Mouse (Mus musculus): ENCODE measurements around the gene Folr2.

Gene Folr2

GRCm38 (mm10) chr7:101866491-101867265, 9.7 kb upstream of the Folr2 start:
- no peak for DNase-seq (ENCODE audit: extremely low read depth, low read depth, low spot score)

GRCm38 (mm10) chr7:101863415-101863814, 6.4 kb upstream of the Folr2 start, which contains the start of gene Anapc15:
TSS of gene Anapc15 (plus strand) at chr7:101863715.
- peak; percentile 45 for DNase-seq (ENCODE audit: extremely low read depth, low read depth, low spot score)

- no peak for DNase-seq (ENCODE audit: extremely low read depth, low read depth, low spot score)
Measured at GRCm38 (mm10) chr7:101862291-101862690, 5.3 kb upstream of the Folr2 start.

- DNase-seq (ENCODE audit: extremely low read depth, low read depth, low spot score): no peak
Measured at GRCm38 (mm10) chr7:101860978-101861377, 4.0 kb upstream of the Folr2 start.

GRCm38 (mm10) chr7:101858362-101858761, 1.4 kb upstream of the Folr2 start:
- no peak for DNase-seq (ENCODE audit: extremely low read depth, low read depth, low spot score)

- no peak for DNase-seq (ENCODE audit: extremely low read depth, low read depth, low spot score)
Measured at GRCm38 (mm10) chr7:101853816-101854215, 3.2 kb downstream of the Folr2 start.

GRCm38 (mm10) chr7:101852846-101853245, 4.1 kb downstream of the Folr2 start:
- no peak for DNase-seq (ENCODE audit: extremely low read depth, low read depth, low spot score)

GRCm38 (mm10) chr7:101851689-101852088, 5.3 kb downstream of the Folr2 start:
- no peak for DNase-seq (ENCODE audit: extremely low read depth, low read depth, low spot score)

- no peak for DNase-seq (ENCODE audit: extremely low read depth, low read depth, low spot score)
Measured at GRCm38 (mm10) chr7:101847934-101848333, 9.1 kb downstream of the Folr2 start.

GRCm38 (mm10) chr7:101844186-101844585, 12.8 kb downstream of the Folr2 start:
- DNase-seq (ENCODE audit: extremely low read depth, low read depth, low spot score): no peak

GRCm38 (mm10) chr7:101837606-101838471, 19.2 kb downstream of the Folr2 start, which contains the start of gene Inppl1:
TSS of gene Inppl1 (minus strand) at chr7:101838229.
- peak; percentile 36 for DNase-seq (ENCODE audit: extremely low read depth, low read depth, low spot score)

- DNase-seq (ENCODE audit: extremely low read depth, low read depth, low spot score): no peak
Measured at GRCm38 (mm10) chr7:101837154-101837605, 19.8 kb downstream of the Folr2 start.

- no peak for DNase-seq (ENCODE audit: extremely low read depth, low read depth, low spot score)
Measured at GRCm38 (mm10) chr7:101836271-101837153, 20.5 kb downstream of the Folr2 start.

- no peak for DNase-seq (ENCODE audit: extremely low read depth, low read depth, low spot score)
Measured at GRCm38 (mm10) chr7:101835457-101836109, 21.4 kb downstream of the Folr2 start.

- DNase-seq (ENCODE audit: extremely low read depth, low read depth, low spot score): no peak
Measured at GRCm38 (mm10) chr7:101834903-101835302, 22.1 kb downstream of the Folr2 start.

- DNase-seq (ENCODE audit: extremely low read depth, low read depth, low spot score): no peak
Measured at GRCm38 (mm10) chr7:101833916-101834584, 22.9 kb downstream of the Folr2 start.

- DNase-seq (ENCODE audit: extremely low read depth, low read depth, low spot score): no peak
Measured at GRCm38 (mm10) chr7:101833352-101833751, 23.6 kb downstream of the Folr2 start.

- no peak for DNase-seq (ENCODE audit: extremely low read depth, low read depth, low spot score)
Measured at GRCm38 (mm10) chr7:101832372-101832771, 24.6 kb downstream of the Folr2 start.

- DNase-seq (ENCODE audit: extremely low read depth, low read depth, low spot score): no peak
Measured at GRCm38 (mm10) chr7:101831437-101831836, 25.6 kb downstream of the Folr2 start.

- no peak for DNase-seq (ENCODE audit: extremely low read depth, low read depth, low spot score)
Measured at GRCm38 (mm10) chr7:101830373-101830772, 26.6 kb downstream of the Folr2 start.

All from fat pad, adult 2 months (tissue).